Mouse (Mus musculus) liver, adult 2 months (tissue): ENCODE data around the gene Ccdc85b.

Experiments
- CTCF ChIP-seq: fragments of 200-500 bp; IDR thresholded peaks from 2 replicates; pipeline ENCODE4 v1.5.1; 2011; ENCODE audit warnings: low read depth, low read length, control low read depth
- POLR2A ChIP-seq: fragments of 200-500 bp; IDR thresholded peaks from 2 replicates; pipeline ENCODE4 v1.6.1; 2011; ENCODE audit warnings: low read length, control low read depth; ENCODE audit not compliant: insufficient read depth; ENCODE audit errors: extremely low read depth

- TF ChIP-seq CTCF (no peak), POLR2A (no peak)
Measured at GRCm38 (mm10) chr19:5484496-5484895, 26.8 kb upstream of the Ccdc85b start.
